Mouse (Mus musculus) embryo, embryonic 11.5 days (tissue): ENCODE data around the gene Otulinl.

Experiments
- DNase-seq: peaks from one replicate; pipeline ENCODE4 v3.0.0-alpha.2; 2012; ENCODE audit warnings: low read depth, low spot score

Otulinl gene

DNA sequence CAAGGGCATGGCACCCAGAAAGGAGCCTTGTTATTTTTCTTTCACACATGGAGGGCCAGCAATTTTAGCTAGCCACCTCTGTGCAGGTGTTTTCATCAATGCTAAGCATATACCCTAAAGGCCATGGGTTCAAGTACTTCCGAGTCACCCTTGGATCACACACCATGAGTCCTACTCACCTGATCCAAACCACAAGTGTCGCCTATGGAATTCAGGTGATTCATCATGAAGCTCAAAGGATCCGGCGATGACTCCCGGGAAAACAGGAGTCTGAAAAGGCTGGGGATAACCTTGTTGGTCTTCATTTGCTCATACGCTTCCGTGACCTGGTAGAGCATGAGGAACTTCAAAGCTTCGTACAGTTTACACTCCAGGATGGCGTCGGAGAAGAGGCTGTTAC lies 23.5 kb downstream of the Otulinl start:
- no peak for DNase-seq

DNA sequence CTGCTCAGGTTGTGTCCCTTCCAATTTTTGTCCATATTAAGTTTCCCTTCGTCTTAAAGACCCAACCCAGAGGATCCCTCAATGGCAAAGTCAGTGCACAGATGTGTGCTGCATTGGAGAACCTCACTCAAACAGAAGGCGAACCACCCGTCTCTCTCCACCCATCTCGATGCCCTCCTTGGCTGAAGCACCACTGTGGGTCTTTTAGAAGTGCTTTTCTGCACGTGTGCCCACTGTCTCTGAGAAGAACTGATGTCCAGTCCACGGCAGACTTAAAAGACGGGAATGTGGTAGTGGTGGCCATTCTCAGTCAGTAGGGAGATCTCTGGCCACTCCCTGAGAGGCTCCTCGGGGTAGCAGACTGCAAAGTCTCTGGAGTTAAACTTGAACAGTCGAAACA lies 24.8 kb downstream of the Otulinl start:
- no peak for DNase-seq

DNA sequence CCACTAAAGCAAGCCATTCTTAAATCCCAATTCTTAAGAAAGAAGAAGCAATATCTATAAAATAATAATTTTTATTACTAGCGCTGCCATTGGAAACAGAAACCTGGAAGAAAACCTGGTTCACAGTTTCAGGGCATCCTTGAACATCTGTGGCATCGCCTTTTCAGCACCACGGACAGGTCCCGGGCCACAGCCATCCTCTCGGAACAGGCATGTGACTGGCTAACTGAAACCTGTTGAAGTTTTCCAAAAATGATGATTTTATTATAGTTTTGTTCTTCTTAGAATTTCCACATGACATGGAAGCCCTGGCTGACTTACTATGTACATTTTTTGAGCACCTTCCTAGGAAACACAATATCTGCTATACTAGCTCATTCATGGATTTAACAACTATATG lies 26.4 kb downstream of the Otulinl start:
- peak; percentile 44 for DNase-seq

DNA sequence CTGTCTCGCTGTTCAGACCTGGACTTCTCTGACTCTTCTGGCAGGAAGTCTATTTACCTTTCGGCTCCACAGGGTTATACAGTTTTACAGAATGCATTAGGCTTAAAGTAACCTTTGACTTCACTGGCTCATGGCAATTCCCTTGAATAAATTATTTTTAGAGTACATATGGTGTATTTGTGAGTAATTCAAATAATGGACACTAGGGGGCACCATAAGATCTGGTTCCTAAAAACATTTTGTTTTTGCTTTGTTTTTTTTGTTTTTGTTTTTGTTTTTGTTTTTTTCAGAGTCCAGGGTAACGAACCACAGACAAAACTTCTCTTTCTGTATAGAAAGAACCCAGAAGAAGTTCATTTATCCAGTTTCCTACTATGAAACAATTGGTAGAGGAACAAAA lies 33.7 kb downstream of the Otulinl start:
- DNase-seq, result no peak

DNA sequence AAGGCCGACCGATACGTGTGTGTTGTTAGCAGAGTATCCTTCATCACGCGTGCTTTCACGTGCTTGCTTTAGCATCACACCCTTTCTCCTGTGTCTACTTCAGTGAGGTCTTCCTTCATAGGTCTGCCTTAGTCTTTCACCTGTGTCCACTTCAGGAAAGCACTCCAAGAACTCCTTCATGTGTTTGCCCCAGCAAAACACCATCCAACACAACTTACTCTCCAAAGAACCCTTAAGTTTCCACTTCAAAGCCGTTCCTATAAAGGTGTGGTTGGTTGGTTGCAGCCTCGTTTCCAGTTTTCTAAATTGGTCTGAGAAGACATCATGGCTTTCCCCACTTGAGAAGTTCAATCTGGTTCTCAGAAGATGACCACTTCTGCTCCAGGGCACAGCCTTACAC lies 34.7 kb downstream of the Otulinl start:
- DNase-seq, result no peak

DNA sequence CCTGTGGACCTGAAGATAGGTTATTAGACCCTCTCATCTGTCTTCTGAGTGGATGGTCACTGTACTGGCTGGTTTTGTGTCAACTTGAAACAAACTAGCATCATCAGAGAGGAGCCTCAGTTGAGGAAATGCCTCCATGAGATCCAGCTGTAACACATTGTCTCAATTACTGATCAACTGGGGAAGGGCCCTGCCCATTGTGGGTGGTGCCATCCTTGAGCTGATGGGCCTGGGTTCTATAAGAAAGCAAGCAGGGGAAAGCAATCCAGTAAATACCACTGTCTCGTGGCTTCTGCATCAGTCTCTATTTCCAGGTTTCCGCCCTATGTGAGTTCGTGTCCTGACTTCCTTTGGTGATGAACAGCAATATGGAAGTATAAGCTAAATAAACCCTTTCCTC lies 36.1 kb downstream of the Otulinl start:
- DNase-seq, result no peak

DNA sequence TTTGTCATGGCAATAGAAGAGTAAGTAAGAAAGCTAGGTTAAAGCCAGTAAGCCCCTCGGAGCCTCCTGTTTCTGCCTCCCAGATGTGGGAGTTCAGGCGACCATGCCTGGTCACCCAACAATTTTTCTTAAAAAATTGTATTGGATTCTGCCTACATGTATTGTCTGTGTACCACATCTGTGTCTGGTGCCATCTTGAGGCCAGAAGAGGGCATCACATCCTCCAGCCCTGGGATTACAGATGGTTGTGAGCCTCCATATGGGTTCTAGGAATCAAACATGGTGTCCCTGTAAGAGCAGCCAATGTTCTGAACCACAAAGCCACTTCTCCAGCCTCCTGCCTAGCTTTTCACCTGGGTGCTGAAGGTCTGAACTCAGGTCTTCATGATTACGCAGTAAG lies 38.5 kb downstream of the Otulinl start:
- DNase-seq, result no peak

DNA sequence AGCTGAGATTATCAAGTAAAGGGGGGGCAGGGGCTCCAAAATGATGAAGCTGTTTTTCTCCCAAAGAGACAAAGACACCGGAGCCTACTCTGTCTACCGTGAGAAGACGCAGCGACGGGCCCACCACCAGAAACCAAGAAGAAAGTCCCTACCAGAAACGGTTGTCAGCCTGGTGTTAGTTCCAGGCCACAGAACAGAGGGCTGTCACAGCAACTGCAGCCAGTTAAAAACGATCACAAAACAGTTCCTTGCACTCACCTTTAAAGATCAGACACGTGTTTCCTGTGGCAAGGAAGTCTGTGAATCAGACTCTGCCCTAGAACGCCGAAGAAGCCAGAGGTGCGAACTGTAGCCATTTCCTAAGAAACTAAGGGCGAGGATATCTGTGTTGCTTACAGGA lies 40.2 kb downstream of the Otulinl start:
- no peak for DNase-seq

DNA sequence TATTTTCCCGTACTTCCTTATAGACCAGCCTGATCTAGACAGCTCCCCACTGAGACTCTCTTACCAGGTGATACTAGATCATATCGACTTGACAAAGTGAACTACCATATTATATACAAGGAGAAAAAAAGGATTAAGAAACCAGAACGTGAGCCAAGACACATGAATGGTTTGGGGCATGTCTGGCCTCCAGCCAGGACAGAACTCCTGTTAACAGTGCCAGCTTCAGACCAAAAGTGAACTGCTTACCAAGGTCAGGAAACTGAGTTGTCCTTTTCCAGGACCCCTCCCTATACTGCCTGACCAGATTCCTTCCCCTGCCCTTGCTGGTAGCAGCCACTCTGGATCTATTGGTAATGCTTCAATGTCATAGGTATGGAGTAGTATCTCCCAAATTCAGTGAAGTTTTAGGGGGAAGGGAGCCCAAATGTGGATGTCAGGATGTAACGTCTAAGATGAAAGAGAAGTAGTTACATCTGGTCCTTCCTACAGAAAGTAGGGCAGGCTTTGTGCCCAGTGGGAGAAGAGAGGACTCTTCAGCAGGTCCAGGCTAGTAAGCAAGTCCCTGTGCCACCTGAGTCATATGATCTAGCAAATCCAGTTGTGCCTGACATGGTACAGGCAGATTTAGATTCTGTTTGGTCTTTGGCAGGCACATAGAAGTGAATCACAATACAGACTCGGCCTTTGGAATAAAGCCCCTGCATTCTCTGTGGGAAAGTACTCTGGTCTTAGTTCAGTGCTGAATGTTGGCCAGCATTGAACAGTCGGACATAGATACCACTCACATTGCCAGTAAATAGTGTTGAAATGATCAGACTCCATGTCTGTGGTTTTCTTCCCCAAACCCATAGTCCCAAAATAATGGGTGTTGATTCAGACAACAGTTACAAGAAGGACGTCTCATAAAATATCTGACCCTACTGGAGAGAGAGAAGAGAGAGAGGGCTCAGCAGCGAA lies 47.2 kb downstream of the Otulinl start:
- no peak for DNase-seq

DNA sequence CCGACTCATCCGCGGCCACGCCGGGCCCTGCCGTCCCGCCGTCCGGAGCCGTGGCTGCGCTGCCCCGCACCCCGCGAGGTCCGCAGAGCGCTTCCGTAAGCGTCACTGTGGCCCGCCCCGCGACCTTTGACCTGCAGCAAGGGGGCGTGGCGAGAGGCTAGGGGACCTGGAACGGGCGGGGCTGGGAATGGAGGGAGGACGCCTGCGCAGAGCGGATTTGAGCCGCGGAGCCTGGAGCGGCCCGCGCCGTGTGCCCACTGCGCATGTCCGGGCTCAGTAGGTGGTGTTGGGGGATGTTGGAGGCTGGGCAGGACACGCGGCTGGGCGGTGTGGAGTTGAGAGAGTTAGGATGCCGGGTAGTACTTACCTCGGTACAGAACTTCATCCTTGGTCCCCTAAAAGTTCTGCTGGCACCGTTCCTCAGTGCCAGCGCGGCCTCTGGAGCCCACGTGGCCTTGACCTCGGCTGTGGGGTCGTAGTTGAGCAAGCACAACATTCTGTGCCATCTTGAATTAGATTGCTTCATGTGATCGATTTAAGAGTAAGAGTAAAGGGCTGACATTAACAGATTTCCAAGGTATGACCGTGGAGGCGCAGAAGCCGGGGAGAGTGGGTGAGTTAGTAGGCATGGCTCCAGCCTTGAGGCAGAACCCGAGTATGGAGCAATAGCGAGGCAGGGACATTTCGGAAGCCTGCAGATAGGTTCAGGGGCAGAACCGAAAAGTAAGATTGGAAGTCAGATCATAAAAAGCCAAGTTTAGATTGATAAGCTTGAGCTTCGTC lies 50.6 kb downstream of the Otulinl start, which contains the start of gene Otulin:
Gene Otulin, minus strand, starts transcription at position 93 of the 783 bp plus-strand sequence.
- DNase-seq, result peak; percentile 97

DNA sequence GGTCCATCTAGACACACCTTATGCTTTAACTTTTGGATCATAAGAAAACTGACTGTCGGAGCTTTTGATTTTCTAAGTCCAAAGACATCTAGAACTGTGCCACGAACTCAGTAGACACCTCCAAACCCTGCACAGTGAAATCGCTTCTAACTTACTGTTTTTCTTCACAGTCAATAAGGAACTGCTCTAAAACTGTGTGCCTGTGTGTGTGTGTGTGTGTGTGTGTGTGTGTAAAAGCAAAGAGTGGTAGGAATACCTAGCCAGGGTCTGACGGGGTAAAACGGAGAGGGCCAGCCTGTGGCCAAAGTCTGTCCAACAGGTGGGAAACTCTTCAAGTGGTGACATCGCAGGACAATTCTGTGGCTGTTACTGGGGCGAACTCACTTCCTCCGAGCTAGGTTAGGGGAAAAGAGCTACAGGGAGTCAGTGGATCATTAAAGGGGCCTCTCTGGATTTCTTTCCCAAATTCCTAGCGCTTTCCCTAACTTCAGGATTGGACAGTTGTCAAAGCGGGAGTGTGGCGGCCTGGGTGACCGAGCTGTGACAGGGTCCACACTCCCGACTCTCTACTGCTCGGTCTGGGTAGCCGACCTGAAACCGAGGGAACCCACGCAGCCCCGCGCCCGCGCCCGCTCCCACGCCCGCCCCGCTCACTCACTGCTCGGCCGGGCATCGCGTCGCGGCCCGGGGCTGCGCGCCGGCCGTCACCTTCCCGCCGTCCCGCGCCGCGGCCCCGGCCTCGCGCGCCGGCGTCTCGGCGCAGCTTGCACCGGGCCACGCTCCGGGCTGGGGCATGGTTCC lies 51.4 kb downstream of the Otulinl start:
- DNase-seq, result no peak

DNA sequence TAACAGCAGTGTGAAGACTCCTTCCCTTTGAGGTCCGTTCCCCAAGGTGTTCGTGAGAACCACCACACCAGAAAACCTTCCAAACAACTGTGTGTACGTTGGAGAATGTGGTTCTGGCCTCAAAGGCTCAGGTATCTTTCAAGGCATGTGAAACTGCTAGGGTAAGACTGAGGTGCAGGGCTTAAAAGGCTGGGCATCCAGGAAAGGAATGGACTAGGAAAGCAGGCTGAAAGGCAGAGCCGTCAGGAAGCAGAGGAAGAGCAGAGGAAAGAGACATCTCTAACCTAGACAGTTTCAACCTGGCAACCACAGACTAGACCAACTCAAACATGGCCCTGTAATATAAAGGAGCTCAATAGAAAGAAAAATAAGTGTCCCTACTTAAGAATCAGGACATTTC lies 52.3 kb downstream of the Otulinl start:
- no peak for DNase-seq

DNA sequence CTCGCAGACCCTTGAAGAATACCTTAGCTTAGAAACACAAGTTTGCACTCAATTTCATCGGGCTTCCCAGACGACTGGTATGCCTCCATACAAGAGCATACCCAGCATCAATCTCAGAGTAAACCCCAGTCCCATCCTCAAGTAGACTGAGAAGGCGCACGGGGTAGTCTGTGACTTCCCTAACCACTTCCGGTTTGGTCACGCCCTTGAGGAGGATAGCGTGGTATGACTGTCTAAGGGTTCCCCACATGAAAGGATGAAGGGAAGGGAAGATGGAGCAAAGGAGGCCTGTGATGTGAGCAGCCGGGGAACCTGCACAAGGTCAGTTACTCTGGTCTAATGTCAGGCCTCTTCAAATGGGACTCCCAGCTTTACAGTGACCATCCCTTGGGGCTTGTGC lies 53.6 kb downstream of the Otulinl start:
- no peak for DNase-seq

DNA sequence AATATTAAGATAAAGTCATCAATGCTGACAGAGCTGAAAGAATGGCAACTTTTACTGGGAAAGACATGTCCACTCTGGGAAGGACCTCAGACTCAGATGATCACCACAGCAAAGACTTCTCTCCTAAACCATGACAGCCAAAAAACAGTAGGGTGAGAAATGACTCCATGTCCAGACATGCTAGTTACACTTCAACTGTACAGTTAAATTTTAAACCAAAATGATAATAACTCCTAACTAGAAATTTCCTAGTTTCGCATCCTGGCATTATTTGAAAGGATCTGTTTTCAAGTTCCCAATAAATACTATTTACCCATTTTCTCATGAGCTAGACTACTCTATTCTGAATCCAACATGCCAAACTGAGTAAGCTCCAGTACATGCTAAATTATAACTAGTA lies 55.1 kb downstream of the Otulinl start:
- DNase-seq, result no peak

DNA sequence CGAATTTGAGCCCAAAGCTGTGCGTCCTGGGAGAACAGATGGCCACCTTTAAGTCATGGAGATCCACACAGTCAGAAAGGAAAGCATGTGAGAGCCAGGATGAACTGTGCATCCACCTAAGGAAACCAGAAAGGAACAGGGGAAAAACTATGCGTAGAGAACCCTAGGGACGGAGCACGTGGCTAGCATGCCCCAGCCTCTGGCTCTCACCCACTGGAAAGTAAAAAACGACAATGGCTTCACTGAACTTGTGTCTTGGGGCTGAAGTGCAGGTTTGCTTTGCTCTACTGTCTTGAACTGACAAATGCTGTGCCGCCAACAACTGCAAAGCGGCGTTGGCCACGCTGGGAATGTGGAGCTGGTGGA lies 55.5 kb downstream of the Otulinl start:
- DNase-seq, result no peak

DNA sequence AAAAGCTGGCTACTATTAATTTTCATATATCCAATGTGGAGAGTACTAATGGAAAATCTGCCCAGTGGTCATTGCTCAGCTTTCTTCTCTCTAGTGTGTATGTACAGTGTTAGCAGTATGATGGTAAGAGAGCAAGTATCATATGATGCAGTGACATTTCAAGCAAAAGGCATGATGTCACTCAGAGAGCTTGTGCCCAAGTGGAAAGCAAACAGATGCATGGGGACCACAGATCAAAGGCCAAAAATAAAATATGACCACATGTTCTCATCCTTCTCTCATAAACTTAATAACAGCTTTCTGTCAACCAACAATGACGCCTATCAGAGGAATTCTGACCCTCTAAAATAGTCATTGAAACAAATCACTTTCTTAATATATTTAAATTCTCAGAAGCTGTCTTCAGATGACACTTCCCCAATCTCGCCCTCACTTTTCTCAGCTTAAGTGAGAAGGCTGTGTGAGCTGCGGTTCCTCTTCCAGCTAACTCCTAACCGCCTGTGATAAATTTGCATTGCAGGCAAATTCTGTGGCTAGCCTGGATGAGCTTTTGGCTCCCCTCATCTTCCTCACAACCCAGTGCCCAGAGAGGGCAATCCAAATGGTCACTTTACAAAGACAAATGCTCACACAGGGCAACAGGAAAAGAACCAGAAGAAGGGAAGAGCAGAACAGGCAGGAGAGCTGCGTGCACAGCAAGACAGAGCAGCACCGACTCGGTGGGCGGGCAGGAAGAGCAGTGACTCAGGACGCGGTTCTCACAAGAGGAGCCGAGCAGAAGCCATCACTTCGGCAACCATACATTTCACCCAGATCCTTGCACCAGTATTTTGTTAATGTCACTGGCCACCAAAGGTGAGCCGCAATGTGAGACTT lies 56.1 kb downstream of the Otulinl start:
- no peak for DNase-seq

DNA sequence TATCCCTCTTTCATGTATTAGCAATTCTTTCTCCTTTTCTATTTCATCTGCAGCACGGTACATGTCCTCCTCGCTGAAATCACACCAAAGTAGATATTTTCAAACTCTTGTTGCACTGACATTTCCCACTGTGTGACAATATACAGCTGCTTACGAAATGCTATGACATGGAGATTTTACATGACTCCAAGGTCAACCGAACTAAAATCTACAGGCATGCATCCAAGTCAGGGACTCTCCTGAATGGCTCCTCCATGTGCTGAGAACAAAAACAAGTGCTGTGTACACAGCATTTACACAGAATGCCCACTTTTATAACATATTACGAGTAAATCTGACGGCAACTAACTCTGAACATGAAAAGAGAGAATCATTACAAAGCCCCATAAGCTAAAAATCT lies 58.1 kb downstream of the Otulinl start:
- DNase-seq, result no peak

DNA sequence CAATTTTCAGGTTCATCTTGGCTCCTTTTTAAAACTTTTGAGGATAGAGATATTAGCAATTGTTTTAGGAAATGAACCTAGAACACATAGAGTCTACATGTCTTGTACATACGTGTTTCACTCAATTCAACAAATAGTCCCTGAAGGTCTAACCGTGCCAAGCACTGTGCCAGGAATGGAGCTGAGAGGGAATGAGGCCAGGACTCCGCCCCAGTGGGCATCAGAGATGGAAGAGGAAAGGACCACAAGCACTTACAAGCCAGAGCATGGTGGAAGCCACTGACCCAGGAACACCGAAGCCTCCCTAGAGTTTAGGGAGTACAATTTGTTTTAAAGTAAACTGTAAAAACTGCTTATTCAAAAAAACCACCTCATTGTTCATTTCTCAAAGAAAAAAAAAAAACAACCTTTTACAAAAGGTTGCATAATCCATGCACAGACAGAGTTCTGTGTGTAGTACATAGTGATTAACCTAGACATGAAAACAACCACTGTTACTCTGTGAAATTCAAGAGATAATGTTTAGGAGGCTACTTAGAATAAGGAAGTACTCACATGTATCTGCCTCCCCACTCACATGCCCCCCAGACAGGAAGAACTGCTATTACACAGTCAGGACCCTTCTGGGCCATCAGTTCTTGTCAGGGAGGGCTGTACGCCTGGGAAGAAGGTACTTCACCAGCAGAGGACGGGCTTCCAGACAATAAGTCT lies 60.7 kb downstream of the Otulinl start:
- no peak for DNase-seq

DNA sequence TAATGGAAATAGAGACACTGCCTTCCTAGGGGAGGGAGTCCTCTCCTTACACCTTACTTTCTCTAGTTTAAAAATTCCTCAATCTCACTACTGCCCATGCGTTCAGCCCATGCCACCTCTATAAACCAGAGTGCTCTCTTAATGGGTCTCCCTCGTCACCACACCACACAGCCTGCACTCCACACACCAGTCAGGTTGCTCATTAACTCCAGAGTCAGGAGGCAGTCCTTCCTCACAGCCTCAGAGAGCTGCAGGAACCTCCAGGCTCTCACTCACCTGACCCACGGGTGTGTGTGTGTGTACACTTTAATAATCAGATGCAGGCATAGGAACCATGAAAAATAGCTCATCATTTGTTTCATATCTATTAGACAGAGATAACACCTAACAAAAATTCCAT lies 61.7 kb downstream of the Otulinl start:
- DNase-seq, result no peak

DNA sequence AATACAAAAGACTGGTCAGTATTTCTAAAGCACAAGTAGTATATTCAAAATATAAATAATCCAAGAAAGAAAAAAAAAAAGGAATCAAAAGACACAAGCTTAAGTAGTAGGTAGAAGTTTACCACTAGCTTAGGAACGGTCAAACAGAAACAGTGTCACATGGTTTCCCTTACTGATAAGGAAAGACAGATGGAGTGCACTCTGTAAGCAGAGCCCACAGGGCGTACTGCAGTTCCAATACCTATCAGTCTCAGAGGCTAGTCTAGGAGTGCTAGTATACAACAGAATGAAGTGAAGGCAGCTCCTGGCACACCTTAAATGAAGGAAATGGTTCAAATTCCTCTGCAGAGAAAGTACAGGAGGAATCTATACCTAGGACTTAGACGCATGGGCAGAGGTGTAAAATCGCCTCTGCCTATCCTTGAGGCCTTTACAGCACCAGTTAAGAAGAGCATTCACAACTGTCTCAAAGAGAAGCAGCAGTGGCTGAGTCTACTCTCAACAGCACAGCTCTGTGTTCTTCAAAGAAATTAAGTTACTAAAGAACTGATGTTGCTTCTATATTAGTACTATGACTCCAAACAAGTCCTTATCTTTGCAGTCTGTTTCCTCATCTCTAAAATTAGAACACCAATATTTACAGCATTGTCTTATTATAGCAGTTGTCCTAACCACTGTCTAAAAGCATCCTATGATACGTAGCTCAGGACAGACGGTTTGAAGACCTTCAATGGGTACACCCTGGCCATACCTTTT lies 62.4 kb downstream of the Otulinl start:
- no peak for DNase-seq
